Mouse (Mus musculus): ENCODE measurements around the gene Samd14.
A peak's percentile ranks its signal among the peaks of the same experiment; 100 is the strongest.

Gene Samd14

DNA sequence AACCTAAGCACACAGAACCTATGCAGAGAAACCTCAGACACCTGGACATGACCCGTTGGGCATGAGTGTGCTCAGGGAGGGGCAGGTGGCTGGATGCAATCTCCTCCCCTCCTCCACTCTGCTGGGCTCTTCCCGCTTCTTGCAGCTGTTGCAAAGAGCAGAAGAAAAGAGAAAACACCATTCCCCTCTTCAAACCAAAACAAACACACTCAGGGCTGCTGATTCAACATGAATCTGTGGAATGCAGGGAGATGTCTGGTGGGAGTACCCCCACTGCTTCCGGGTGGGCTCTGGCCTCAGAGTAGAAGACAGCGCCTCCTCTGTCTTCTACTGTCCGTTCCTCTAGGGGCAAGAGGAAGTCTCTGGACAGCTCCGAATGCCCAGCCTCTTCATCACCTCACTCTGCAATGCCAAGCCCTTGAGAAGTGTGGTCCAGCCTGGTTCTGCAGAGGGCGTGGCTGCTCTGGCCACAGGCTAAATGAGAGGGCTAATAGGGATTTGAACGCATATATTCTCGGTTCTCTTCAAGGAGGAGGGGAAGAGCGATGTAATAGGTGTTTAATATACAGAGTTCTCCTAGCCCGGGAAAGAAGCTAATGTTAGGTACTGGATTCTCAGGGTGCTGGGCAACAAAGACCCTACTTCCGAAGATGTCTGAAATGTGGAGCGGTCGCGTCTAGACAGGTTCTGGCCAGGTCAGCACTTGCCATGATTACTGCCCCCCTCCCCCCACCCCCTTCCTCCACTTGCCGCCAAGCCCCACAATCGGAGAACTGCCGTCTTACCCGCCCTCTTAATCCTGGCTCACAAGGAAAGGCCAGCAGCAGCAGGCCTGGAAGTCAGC is 65.7 kb downstream of the Samd14 start:
- peak; percentile 55 for DNase-seq
